Mouse (Mus musculus) cerebellum, adult (tissue): Measurements from ENCODE around the gene Col4a3bp.
"Not testable (repeated sequence)": the region's sequence is repeated elsewhere in the genome, so short reads cannot be mapped to it uniquely, and the experiment has no call there.

Experiments used
- ATAC-seq: cut with Nextera tagmentation; 2 replicates; pipeline ENCODE4 v1.9.2; 2017; ENCODE audit warnings: mild to moderate bottlenecking, moderate library complexity, mixed read lengths; ENCODE audit not compliant: insufficient number of reproducible peaks, low FRiP score, low TSS enrichment

Col4a3bp gene

DNA sequence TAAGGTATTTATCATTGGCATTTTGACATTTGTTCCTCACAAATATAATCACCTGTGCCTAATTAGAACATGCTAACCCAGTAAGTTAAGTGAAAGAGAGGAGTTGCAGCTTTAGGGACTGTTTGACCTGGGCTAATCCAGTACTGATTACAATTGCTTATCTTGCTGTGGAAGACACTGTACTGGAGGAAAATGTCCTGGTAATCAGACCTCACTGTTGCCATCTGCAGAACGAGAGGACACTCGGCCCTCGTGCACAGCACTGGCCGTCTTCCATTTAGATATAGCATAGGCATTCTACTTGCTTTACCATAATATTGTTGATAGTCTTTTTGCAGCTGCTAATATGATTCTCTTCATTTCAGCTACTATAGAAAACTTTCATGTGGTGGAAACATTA is 88.0 kb downstream of the Col4a3bp start:
- ATAC-seq: no peak

DNA sequence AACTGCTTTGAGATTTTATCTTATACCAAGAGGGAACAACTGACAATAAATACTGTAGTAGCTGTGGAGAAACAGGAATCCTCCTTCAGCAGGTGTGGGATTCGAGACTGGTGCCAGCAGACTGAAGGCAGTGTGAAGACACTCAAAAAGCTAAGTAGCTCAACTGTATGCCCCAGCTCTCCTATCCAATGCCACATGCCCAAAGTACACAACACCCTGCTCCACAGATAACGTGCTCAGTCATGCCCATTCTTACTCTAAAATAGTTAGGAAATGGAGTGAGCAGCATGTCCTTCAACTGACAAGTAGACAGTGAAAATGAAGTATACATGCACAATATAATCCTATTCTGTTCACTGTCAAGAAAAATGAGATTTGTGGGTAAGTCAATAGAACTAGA is 101.8 kb downstream of the Col4a3bp start:
- ATAC-seq: 0 out of 2 replicates have a peak, but pooled peaks have one; percentile 62

DNA sequence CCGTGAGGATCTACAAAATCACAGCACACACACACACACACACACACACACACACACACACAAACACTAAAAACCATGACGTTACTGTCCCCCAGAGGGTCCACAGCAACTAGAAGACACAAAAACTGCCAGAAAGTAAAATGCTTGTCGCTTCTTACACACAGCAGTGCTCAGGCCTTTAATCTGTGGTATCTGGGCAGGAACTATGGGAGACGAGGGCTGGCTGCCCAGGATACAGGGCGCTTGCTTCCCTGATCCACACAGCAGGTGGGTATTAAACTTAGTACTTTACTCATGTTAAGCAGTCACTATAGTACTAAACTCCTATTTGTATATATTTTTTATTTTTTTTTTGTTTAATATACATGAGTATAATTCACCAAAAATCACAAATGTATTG is 103.4 kb downstream of the Col4a3bp start:
- no peak for ATAC-seq

DNA sequence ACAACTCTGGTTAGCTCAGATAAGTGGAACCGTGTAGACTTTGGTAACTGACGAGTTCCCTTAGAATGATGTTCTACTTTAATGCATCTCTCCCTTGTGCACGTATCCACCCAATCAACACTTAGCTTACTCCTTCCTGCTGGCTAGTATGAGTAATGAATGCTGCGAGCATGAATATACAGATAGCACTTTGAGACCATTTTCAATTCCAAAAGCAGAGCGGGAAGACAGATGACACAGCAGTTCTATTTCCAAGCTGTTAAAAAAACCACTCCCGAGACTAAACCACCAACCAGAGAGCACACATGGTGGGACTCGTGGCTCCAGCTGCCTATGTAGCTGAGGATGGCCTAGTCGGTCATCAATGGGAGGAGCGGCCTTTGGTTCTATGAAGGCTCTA is 110.6 kb downstream of the Col4a3bp start:
- no peak for ATAC-seq

DNA sequence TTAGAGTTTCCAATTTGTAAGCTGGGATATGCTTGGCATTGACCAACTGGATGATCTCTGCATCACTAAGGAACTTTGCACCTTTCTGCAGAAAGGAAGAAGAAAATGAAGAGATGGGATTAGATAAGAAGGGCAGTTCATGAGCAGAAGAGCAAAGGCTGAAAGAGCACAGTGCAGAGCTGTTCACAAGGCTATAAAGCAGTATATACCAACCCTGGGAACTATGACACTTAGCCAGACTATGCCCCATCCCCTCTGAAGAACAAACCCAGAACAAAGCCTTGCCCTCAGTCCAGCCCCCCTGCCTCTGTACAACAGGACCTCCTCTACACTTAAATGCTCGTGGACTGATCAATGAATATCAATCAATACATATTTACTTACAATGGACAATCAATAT is 114.3 kb downstream of the Col4a3bp start:
- no peak for ATAC-seq

DNA sequence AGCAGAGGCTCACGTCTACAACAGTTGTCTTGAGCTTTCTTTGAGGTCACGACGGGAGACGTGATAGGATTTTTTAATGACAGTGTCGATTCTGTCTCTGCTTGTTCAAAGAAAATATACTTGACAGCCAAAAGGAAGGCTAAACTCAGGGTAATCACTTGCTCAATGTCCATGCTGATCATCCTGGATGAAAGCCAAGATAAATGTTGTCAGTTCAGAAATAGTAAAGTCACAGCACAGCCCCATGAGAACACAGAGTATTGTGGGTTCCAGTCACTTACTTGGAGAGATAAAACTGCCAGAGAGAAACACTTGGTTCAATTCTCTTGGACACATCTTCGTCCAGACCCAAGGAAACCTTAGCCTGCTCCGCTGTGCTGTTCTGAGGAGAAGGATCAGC is 116.5 kb downstream of the Col4a3bp start:
- no peak for ATAC-seq

DNA sequence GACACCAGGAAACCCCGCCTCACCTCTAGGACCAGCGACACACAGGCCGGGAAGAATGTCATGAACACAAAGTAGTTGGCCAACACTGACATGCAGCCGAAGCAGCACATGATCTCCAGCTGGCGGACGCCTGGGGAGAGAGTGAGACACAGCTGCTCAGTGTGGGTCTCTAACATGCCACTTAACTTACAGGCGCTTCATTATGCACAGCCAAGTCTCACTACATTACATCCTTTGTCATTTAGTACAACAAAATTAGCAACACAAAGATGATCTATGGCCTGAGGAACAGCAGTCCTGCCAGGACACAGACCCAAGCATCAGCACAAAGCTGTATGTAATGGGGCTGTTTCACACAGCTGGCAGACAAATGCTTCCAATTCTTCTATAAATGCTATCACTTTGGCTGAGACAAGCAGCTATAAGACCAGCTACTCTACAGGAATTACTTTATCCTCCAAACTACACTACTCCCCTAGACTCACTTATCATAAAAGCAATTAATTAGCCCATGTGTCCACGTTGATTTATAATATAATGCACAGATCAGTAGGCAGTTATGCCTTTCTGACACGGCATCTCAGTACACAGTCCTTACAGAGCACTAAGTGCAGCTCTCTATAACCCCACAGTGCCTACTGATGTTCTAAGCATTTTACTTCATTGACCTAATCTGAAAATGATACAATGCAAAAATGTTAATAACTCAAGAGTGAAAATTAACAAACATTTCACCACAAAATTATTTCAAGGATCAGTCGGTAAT is 117.9 kb downstream of the Col4a3bp start:
- ATAC-seq: no peak

DNA sequence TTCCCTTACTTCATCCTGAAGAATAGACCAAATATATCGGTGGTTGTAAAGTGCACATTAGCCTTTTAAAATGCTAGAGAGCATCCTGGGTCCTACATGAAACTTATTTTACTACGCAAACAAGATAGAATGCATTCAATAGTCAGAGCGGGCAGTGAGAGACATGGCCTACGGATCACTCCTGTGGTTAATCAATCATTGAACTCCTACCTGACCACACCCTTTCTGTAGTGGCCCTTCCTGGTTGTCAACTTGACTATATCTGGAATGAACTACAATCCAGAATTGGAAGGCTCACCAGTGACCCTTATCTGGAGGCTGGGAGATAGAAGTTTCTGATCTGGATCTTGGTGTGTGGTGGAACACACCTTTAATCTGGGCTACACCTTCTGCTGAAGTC is 120.7 kb downstream of the Col4a3bp start:
- not testable (repeated sequence) for ATAC-seq

DNA sequence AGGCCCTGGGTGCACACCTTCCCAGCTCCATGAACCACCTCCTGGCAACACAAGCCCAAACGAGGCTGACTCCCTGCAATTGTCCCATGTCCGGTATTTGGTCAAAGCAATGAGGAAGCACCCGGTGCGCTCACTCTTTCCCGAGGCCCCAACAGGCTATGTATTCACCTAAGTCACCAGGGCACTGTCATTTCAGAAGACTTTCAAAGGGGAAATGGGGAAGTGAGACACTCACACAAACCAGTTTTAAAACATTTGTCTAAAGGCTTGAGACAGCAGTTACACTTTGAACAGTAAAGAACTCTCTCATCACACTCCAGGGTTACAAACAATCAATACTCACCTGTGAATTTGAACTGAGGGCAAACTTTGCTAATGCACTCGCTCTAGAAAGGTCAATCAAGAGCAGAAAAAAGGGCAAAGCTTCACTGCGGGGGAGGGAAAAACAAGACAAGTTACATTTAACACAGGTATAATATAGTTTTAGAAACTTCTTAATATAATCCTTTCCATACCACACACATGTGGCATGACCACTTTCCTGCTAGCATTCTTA is 122.1 kb downstream of the Col4a3bp start:
- ATAC-seq: no peak

DNA sequence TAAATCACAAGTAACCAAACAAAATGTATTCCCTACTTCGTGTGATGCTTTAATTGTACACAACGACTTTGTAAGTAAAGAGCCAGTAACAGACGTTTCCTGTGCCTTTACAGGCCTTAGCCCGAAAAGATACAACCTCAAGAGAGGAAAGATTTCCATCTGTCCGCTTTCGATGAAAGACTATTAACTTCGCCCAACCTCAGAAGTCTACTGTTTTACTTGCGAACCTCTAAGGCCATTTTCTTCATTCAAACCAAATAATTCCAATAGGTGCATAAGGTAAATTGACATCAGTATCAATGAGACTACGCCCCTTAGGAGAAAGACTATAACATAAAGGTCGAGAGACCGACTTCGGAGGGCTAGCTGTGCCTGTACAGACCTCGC is 127.6 kb downstream of the Col4a3bp start:
- no peak for ATAC-seq

DNA sequence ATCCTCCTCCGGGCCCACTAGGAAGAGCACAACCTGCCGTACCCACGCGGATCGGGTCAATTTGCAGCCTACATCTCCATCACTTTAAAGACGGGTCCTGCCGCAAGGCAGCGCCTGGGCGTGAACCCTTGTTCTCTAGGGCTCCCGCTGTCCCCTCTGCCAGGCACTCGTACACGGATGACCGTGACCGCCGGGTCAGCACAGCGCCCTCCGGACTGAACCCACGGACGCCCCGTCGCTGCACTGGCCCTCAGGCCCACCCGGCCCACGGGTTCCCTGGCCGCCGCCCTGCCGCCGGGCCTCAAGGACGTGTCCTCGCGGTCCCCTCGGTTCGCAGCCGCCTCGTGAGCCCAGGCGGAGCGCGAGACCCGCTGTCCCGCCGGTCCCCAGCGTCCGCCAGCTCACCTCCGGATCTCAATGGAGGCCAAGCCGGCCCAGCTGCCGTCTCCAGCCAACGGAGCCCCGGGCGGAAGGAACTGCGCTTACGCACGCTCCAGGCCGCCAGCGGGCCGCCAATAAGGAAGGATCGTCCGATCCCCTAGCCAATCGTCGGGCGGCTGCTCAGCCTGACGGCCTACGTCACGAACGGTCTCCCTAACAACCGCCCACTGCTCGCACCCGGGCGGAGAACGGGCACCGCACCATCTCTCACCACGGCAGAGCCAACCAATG is 128.1 kb downstream of the Col4a3bp start, which contains the start of gene Hmgcr:
TSS of gene Hmgcr (minus strand) at position 531 of the 672 bp plus-strand sequence.
- peak; percentile 99 for ATAC-seq

DNA sequence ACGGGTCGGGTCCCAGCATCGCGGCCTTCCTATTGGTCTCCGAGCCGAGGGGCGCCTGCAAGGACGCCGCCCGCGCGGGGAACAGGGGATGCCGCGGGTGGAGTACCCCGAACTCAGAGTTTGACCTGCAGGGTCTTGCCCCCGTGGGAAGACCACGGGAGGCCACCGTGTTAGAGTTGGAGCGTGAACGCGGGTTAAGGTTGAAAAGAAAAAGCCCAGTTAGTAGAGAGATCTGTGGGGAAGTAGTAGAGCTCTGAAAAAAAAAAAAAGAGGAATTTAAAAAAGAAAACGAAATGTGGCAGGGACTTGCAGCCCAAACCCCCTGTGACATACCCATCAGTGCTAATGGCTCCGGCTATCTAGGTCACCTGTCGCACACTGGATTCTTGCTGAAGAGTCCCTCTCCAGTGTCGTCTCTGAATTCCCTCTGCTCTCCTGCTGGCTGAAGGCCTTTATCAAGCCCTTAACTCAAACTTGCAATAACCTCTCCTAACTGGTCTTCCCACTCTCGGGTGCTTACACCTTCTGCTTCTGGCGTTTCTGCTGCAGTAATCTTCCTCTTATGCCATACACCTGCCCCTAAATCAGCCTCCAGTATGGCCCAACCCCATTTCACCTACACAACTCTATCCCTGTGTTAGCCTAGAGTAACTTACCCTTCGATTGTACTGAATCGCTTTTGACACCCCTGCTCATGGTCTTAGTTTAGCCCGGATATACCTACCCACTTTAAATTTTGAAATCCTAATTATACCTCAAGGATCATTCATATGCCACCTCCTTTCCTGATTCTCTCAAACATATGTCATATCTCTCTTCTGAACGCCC is 128.9 kb downstream of the Col4a3bp start:
- peak; percentile 7; the same call in 1 of the 2 replicates for ATAC-seq

DNA sequence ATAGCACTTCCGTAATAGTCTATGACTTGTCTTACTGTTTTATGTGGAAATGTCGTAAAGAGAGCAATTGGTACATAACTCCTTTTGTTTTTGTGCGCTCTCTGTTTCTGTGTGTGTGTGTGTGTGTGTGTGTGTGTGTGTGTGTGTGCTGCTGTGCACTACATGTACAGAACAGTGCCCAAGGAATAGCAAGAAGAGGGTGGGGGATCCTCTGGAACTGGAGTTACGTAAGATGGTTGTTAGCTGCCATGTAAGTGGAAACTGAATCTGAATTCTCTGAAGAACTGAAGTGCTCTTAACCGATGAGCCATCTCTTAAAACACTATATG is 129.5 kb downstream of the Col4a3bp start:
- ATAC-seq: no peak

DNA sequence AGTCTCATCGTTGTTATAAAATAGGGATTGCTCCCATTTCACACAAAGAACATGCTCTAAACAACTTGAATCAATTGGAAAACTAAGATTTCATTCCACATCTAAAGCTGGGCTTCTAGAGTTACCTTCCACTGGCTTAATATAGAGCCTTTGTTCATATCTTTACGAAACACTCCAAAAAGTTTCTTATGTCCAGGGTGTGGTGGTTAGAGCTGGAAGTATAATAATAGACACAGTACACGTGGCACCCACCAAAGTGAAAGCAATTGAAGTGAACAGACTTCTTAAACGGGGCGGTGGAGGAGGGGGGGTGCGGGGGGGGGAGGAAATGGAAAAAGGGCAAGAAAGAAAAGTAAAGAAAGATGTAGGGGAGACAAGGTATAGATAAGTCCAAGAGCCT is 129.9 kb downstream of the Col4a3bp start:
- ATAC-seq: no peak

DNA sequence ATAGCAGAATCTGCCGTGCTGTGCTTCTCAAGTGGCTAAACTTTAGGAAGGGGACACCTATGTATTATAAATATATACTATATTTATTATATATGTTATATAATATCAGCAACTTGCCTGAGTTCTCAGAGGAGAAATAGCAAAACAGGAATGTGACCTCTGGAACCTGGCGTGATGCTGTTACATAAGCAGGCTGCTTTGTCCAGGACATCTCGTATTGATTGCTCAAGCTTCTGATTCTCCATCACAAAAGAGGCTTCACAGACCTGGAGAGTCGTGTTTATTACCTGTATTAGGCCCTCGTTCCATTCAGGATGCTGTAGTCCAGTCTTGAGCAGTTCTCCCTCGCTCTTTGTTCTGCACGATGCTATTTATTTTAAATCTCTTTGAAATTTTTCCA is 131.4 kb downstream of the Col4a3bp start:
- no peak for ATAC-seq

DNA sequence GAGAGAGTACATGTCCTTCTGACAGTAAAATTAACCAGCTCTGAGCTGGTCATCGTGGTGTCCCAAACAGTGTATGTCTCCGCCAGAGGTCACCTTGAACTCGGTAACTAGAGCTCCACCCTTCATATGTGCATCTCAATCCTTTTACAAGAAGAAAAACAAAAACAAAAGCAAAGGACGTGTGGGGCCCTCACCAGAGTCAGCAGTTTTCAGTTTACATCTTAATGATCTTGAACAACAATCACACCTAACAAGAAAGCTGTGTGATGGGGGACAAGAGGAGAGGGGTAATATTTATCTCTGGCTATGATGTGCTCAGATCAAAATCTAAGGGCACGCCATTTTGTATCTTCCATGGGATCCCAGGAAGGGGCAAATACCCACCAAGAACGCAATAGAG is 133.3 kb downstream of the Col4a3bp start:
- no peak for ATAC-seq

DNA sequence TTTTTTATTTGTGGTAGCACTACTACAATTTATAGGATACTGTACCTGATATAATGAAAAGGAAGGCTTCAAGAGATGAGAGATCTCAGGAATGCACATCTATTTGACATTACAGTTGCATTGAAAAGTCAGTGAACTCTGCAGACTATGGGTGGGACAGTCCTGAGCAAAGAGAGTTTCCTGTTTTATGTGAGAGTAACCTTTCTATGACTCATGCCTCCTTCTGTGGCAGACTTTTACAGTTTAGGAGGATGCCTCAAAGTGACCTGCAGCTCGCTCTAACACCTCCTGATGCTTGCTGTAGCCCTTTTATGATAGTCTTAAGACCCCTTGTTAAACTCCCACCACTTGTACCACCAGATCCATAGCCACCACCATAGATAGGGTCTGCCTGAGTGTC is 134.7 kb downstream of the Col4a3bp start:
- ATAC-seq: no peak

DNA sequence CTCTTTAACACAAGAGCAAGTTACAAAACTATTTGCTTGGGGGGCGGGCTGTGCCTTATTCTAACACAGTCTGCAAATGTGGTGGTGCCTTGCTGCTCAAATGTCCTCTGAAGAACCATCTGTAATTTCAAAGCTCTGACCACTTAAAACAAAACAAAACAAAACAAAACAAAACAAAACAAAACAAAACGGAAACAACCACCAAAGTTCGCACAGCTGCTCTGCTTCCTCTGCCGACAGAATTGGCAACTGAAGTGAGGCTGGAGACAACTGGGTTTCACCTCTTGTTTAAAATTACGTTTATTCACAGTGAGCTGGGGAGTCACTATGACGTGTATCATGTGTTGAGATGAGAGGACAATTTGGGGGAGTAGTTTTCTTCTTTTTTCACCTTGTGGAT is 136.2 kb downstream of the Col4a3bp start:
- no peak for ATAC-seq

DNA sequence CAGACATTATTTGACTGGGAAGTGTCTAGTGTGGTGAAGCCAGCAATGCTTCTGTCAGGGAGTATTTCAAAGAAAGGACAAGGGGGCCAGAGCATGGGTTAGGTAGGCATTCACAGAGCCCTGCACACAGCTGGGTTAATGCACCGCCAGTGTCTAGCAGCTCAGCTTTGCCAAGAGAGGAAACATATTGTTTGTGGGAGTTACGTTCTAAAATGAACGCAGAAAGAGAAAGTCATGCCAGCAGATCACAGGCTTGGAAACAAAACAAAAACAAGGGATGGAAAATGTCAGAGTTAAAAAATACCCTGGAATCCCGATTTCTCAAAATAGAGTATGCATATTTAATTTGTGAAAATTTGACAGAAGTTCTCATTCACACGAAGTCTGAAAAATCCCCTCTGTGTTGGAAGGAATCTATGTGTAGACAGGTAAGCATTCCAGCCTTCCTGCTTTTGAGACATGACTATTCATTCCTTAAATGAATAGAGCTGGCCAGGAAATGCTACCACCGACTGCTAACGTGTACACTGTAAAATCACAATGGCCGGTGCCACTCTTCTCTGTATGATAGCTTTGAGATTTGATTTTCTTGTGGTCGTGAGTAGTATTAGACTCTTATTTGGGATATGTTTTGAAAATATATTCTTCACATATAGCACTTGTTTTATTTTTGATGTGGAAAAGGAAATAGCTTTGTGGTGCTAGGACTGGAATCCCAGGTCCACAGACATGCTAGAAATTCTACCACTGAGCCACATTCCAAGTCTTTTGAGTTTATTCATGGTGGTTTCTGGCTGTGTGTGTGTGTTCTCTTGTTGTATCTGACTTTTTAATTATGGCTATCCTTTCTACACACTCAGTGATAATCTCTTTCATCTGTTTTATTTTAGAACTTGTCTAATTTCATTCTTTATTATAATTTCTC is 138.0 kb downstream of the Col4a3bp start:
- ATAC-seq: no peak

DNA sequence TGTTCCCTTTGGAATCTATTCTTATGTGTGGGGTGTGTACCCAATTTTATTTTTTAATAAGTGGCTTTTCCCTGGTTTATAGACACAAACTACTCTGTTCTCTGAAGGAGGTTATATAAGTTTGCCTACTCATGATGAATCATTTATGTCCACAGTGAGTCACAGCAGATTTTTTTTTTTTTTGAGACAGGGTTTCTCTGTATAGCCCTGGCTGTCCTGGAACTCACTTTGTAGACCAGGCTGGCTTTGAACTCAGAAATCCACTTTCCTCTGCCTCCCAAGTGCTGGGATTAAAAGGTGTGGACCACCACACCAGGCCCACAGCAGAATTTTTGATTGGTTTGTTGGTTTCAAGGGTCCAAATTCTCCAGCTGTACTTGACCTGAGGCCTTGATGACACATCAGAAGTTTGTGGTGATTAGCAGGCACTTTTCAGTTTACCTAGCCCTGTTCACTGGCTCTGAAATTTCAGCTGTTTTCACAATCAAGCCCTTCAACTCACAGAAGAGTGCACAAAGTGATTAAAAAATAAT is 138.7 kb downstream of the Col4a3bp start:
- ATAC-seq: no peak
